Mouse (Mus musculus) right cerebral cortex, postnatal 36 days (tissue): ENCODE results near the gene A630010A05Rik.
"Not testable (repeated sequence)": the region's sequence is repeated elsewhere in the genome, so short reads cannot be mapped to it uniquely, and the experiment has no call there.

Experiments used
- DNase-seq, 2 experiments: peaks; one replicate each; pipeline ENCODE4 v3.0.0; 2022; ENCODE audit warnings: low spot score in 2 of 2, mixed read lengths in 1 of 2

Gene A630010A05Rik

GRCm38 (mm10) chr16:14562017-14562416, at the start of gene A630010A05Rik:
A630010A05Rik (plus strand) TSS chr16:14562317.
- no peak for DNase-seq

GRCm38 (mm10) chr16:14535766-14536165, 26.4 kb upstream of the A630010A05Rik start:
- no peak for DNase-seq

GRCm38 (mm10) chr16:14557191-14557590, 4.9 kb upstream of the A630010A05Rik start:
- not testable (repeated sequence) for DNase-seq
